Mouse (Mus musculus) layer of hippocampus, adult 2 months (tissue): Measurements from ENCODE around the gene Sorbs1. TPM values are rescaled to one million over a fixed set of nuclear protein-coding genes. Genes with fewer than 3 reads are reported as not detected.
A peak's percentile ranks its signal among the peaks of the same experiment; 100 is the strongest.

Experiments
- DNase-seq, 2 experiments: peaks; one replicate each; pipeline ENCODE4 v3.0.0; 2022; ENCODE audit warnings: low spot score in 2 of 2
- H3K27ac ChIP-seq: fragments of 200-600 bp; 2 replicates; pipeline ENCODE4 v1.8.1; 2022
- H3K4me3 ChIP-seq: fragments of 200-600 bp; 2 replicates; pipeline ENCODE4 v1.8.1; 2022; ENCODE audit warnings: mild to moderate bottlenecking
- CTCF ChIP-seq: fragments of 200-600 bp; conservative IDR thresholded peaks from 2 replicates; pipeline ENCODE4 v1.8.1; 2022; ENCODE audit warnings: antibody characterized with exemption, mild to moderate bottlenecking, moderate library complexity
- total RNA-seq, 2 experiments: library from RNA; stranded (reverse); gene quantifications; 2 replicates each; pipeline ENCODE4 v1.2.3; 2021

The Sorbs1 gene
- total RNA-seq, 2 experiments from 2014 or later: 222 to 229 TPM

DNA sequence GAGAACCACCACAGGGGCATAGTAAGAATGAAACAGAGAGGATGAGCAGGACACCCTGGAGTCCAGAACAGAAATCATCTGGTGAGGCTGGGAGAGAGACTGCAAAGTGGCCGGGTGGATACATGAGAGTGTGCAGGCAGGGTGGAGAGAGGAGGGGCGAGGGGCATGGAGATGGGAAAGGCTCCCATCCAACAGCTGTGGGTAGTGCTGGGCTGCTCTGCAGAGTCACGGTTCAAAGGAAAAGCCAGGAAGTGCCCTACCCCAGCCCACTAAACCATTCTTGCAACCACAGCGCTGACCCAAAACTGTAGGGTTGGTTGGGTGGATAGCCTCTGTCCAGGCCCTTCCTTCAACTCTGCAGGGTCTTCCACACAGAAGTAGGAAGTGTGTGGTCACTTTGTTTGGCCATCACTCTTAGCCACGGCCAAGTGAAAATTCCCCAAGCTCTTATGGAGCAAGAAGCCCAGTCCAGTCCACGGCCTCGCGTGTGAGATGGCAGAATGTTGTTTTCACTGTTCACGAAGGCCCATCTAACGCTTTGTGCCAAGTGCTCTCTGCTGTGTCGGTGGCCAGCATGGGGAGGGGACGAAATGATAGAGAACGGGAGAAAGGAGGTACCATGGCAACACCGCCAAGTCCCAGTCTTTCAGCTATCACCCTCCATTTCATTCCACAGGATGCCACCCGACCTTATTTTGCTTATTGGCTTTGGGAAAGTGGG, 203.0 kb downstream of the Sorbs1 start:
- Histone ChIP-seq H3K4me3 (no peak overlapping the region), H3K27ac (no peak overlapping the region)
- DNase-seq: no peak
- TF ChIP-seq CTCF: no peak

DNA sequence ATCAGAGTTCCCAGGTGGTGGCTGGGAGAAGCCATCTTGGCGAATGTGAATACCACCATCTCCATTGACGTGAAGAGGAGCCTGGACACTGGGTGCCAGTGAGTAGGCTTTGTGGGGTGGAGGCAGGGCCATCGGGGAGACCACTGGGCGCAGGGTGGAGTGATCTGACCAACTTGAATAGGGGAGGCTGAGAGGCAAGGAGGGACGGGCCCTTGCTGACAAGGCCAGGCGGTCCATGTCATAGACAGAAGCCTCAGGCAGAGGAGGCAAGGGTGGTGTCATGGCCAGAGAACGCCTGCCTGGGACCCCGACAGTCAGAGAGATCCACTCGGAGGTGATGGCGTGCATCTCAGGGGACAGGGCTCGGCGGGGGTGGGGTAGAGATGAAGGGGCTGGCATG, 203.7 kb downstream of the Sorbs1 start:
- Histone ChIP-seq H3K4me3 (no peak overlapping the region), H3K27ac (no peak overlapping the region)
- DNase-seq: no peak
- no peak for TF ChIP-seq CTCF

DNA sequence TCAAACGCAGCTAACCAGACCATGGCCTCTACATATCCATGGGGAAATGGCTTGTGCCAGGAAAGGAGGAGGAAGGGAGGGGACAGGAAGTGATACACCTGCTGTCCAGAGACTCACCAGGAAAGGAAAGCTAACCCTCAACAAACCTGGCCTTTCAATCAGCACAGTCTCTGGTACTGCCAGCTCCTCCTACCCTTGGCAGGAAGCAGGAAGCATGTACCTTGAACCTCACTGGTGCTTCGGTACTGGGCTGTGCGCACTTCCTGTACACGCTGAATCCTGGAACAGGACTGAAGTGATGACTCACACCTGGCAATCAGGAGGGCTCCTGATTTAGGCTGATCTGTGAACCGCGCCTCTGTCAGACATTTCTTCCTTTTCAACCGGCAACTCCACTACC, 206.0 kb downstream of the Sorbs1 start:
- DNase-seq: no peak
- Histone ChIP-seq H3K4me3 (no peak overlapping the region), H3K27ac (peak overlapping the region; percentile 59)
- no peak for TF ChIP-seq CTCF

DNA sequence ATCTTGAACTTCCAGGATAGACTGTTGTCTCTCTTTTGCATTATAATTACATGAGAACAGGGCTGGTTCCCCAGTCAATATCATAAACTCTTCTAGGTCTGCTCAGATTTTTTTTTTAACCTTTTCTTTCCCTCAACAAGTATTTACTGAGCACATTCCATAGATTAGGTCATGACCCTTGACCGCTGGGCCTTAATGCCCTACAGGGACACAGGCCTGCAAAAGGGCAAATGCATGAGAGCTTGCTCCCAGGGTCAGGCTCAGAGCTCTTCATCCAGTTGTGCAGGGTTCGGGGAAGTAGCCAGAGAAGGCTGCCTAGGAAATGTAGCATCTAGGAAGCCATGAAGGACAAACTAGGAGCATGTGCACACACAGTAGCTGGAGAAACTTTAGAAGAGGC, 206.9 kb downstream of the Sorbs1 start:
- Histone ChIP-seq H3K27ac (peak overlapping the region; percentile 59; the same call in 1 of the 2 replicates), H3K4me3 (no peak overlapping the region)
- TF ChIP-seq CTCF: no peak
- DNase-seq: no peak

DNA sequence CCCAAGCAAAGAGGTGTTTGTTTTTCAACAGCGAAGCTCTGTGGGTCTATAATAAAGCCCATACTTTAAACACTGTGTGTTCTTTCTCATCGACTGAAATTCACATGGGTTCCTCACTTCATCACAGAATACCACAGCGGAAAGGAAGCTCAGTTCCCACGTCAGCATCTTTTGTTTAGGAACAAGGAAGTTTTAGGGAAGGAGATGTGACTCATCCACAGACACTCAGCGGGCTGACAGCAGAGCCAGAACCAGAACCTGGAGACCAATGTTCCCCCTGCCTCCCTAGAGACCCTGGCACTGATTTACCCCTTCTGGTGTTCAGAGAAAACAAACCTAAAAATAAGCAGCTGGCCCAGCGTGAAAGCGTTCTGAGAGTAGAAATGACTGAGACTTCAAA, 208.1 kb downstream of the Sorbs1 start:
- Histone ChIP-seq H3K4me3 (no peak overlapping the region), H3K27ac (peak overlapping the region; percentile 68; the same call in 1 of the 2 replicates)
- no peak for DNase-seq
- TF ChIP-seq CTCF: no peak

DNA sequence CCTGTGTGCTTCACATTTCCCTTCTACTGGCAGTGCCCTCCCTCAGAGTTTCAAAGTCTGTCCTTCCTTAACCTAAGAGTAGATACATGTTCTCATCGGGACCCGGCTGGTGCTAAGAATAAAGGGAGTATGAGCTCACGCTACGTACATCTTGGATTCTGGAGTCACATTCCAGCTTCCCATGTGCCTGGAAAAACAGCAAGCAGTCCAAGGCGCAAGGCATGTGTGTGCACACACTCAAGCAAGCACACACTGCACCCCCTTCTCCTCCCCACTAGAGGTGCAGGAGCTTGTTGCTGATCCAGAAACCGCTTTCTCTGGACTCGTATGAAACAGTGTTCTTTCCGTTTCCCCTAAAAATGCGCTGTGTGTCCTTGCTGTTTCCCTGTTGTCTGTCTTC, 210.7 kb downstream of the Sorbs1 start:
- DNase-seq: no peak
- Histone ChIP-seq H3K27ac (peak overlapping the region; percentile 93), H3K4me3 (no peak overlapping the region)
- TF ChIP-seq CTCF: peak; percentile 58

DNA sequence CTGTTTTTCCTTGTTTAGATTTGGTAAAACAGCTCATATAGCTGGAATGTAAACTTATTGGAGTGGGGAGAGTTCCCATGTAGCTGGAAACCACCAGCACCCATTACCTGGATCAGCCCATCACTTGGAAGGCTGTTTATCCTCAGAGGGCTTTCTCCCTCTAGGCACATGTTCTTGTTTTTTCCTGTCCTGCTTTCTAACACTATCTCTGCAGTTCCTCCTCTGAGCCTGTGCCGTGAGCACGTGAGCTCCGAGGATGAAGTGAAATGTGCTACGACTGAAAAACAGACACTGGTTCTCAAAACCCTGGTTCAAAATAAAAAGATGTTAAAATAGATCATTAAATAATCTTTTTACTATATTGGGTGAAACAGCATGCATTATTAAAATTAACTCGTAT, 211.1 kb downstream of the Sorbs1 start:
- no peak for DNase-seq
- no peak for TF ChIP-seq CTCF
- Histone ChIP-seq H3K27ac (peak overlapping the region; percentile 93), H3K4me3 (no peak overlapping the region)

DNA sequence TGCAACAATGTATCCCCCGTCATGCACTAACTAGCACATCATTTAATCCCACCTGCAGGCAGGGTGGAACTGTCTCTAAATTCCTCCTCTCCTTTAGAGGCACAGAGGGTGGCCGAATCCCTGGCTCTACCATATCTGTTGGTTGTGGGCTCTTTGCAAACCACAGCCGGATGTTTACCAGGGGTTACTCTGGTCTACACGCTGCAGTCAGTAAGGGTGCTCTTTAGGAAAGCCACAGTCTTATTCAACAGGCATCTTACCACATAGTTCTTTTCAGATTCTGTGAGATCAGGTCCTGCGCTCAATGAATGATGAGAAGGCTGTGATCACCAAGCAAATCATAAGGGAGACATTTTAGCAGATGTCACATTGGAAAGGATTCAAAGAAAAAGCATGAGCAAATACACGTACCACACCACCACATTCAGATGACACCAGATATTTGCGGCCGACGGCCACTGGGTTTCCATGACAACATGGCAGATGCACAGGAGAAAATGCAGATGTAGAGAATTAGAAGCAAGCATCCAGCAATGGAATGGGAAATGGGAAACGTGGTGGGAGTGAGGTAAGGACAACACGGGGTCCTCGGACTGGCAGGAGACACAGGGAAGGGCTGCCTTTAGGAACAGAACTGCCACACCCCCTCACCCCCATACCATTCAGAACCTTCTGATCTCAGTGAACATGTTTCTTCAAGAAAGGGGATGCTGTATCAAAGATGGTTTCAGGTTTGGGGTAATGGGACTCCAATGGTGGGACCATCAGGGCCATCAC, 213.4 kb downstream of the Sorbs1 start:
- DNase-seq: peak; percentile 33 to 81
- Histone ChIP-seq H3K4me3 (no peak overlapping the region), H3K27ac (peak overlapping the region; percentile 93)
- no peak for TF ChIP-seq CTCF

DNA sequence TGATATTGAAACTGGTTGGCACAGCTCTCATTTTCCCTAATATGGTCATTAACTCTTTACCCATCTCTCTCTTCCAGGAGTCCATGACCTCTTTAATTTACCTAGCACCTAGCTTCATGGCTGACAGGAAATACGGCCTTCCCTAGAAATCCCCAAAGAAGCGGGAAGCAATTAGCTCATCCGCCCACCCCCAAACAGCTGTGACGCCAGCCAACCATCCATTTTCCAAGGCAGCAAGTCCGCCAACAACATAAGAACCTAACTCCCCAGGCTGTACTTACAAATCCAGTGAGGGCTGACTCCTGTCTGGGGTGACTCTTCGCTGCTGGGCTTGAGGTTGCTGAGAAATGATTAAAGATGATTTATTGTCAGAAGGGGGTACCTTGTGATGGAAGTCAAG, 214.4 kb downstream of the Sorbs1 start:
- peak in 1 of 2 experiments; percentile 55 for DNase-seq
- no peak for TF ChIP-seq CTCF
- Histone ChIP-seq H3K4me3 (no peak overlapping the region), H3K27ac (peak overlapping the region; percentile 93)

DNA sequence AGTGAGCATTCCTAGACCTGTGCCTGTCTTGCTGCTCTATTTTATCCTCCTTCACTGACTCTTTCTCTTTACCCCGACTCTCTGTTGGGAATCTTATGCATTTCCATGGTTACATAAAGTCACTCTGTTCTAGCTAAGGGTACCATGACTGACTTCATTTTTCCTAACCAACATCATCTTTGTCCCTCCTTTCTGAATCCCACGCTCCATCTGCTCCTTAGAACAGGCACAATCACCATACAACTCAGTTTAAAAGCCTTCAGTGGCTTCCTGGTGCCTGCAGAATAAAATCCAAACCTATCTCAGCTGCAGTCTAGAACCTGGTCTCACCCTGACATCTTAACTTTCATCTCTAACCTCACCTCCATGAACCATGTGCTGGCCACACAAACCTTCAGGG, 215.0 kb downstream of the Sorbs1 start:
- DNase-seq: peak; percentile 65 to 84
- peak overlapping the region; percentile 93 for H3K27ac ChIP-seq
- H3K4me3 ChIP-seq: no peak overlapping the region
- no peak for TF ChIP-seq CTCF

DNA sequence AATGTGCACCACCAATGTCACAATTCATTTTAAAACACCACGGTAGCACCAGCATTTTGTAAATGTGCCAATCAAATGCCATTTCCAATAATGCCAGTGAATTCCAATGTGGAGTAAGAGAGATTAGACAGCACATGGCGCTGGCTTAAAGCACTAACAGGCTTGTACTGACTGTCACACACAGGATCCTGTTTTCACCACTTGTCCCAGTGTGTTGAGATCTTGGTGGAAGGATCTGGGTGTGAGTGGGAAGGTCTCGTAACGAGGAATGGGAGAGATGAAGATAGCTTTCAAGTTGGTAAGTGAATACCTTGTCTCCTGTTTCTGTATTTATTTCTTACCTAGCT, 215.8 kb downstream of the Sorbs1 start:
- no peak for TF ChIP-seq CTCF
- no peak for DNase-seq
- H3K27ac ChIP-seq: peak overlapping the region; percentile 93
- no peak overlapping the region for H3K4me3 ChIP-seq

DNA sequence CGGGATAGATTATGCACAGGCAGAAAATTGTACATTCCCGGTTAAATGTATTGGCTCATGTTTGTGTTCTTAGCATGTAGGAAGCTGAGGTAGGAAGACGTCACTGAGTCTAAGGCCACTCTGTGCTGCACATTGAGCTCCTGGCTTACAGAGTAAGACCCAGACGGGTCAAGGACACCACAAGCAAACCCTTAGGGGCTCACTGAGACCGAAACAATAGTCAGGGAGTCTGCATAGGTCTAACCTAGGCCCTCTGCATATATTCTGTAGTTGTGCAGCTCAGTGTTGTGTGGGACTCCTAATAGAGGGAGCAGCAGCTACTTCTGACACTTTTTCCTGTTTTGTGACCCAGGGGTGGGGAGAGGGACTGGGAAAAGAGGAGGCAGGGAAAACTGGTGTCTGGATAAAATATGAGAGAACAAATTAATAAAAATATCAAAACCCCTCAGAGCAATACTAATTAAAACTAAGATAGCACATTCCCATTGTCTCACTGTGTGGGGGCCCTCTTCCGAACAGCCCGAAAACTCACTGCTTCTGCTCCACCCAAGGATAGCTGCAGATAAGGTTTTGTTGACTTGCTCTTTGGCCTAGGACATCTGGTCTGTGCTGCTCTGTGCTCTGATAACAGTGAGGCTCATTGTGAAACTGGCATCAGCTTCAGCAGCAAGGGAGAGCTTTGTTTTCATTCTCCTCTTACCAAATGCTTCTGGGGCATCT, 216.3 kb downstream of the Sorbs1 start:
- Histone ChIP-seq H3K4me3 (no peak overlapping the region), H3K27ac (peak overlapping the region; percentile 93)
- peak in 1 of 2 experiments; percentile 11 for DNase-seq
- TF ChIP-seq CTCF: no peak

DNA sequence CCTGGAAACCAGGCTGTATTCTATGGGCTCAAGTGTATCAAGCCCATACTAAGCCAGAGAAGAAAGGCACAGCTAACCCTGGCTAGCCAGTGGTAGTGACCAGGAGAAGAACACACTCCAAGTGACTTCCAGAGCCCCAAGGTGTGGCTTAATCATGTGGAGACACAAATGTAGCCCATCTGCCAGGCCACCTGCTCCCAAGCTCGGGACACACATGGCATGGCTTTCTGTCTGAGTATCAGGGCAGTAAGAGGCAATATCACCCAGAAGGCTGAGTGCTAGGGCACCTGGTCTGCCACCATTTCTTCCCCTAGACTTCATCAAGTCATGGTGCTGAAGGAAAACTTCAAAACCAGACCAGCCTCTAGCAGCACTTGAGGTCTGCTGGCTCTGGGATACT, 219.3 kb downstream of the Sorbs1 start:
- no peak for DNase-seq
- Histone ChIP-seq H3K4me3 (no peak overlapping the region), H3K27ac (0 out of 2 replicates have a peak overlapping the region, but pooled peaks have one; percentile 46)
- no peak for TF ChIP-seq CTCF
